Mouse (Mus musculus) cerebellum, postnatal 10 days (tissue): ENCODE data around the gene Atxn7l1.
A peak's percentile ranks its signal among the peaks of the same experiment; 100 is the strongest.

Source experiments
- DNase-seq, 2 experiments: peaks; one replicate each; pipeline ENCODE4 v3.0.0; 2021; ENCODE audit warnings: mixed read lengths in 2 of 2

The Atxn7l1 gene

GRCm38 (mm10) chr12:33184137-33184536 is 36.6 kb downstream of the Atxn7l1 start:
- DNase-seq, result no peak

GRCm38 (mm10) chr12:33185046-33185445 is 37.6 kb downstream of the Atxn7l1 start:
- no peak for DNase-seq

GRCm38 (mm10) chr12:33186331-33186730 is 38.8 kb downstream of the Atxn7l1 start:
- DNase-seq, result peak in 1 of 2 experiments; percentile 32

- DNase-seq, result no peak
These were observed 42.6 kb downstream of the Atxn7l1 start for GRCm38 (mm10) chr12:33190133-33190532.

- no peak for DNase-seq
These were observed 43.1 kb downstream of the Atxn7l1 start for GRCm38 (mm10) chr12:33190633-33191032.

- DNase-seq, result peak in 1 of 2 experiments; percentile 22
These were observed 46.0 kb downstream of the Atxn7l1 start for GRCm38 (mm10) chr12:33193408-33193901.

- no peak for DNase-seq
These were observed 47.7 kb downstream of the Atxn7l1 start for GRCm38 (mm10) chr12:33195175-33195574.

- DNase-seq, result peak; percentile 52 to 60
These were observed 49.8 kb downstream of the Atxn7l1 start for GRCm38 (mm10) chr12:33197287-33197686.

GRCm38 (mm10) chr12:33197746-33198145 is 50.3 kb downstream of the Atxn7l1 start:
- peak; percentile 76 to 81 for DNase-seq

- DNase-seq, result no peak
These were observed 53.6 kb downstream of the Atxn7l1 start for GRCm38 (mm10) chr12:33201068-33201467.

GRCm38 (mm10) chr12:33201491-33202210 is 54.2 kb downstream of the Atxn7l1 start:
- peak; percentile 34 to 46 for DNase-seq

- DNase-seq, result no peak
These were observed 57.8 kb downstream of the Atxn7l1 start for GRCm38 (mm10) chr12:33205255-33205654.

- DNase-seq, result no peak
These were observed 58.8 kb downstream of the Atxn7l1 start for GRCm38 (mm10) chr12:33206300-33206699.

GRCm38 (mm10) chr12:33210856-33211255 is 63.4 kb downstream of the Atxn7l1 start:
- DNase-seq, result no peak

GRCm38 (mm10) chr12:33218215-33218859 is 70.8 kb downstream of the Atxn7l1 start:
- no peak for DNase-seq

- DNase-seq, result peak; percentile 73 to 76
These were observed 71.9 kb downstream of the Atxn7l1 start for GRCm38 (mm10) chr12:33219436-33219835.

- DNase-seq, result no peak
These were observed 72.6 kb downstream of the Atxn7l1 start for GRCm38 (mm10) chr12:33220081-33220480.

GRCm38 (mm10) chr12:33220509-33221051 is 73.1 kb downstream of the Atxn7l1 start:
- DNase-seq, result peak in 1 of 2 experiments; percentile 32

GRCm38 (mm10) chr12:33222187-33222586 is 74.7 kb downstream of the Atxn7l1 start:
- no peak for DNase-seq

GRCm38 (mm10) chr12:33225117-33225541 is 77.6 kb downstream of the Atxn7l1 start:
- peak; percentile 46 to 50 for DNase-seq

GRCm38 (mm10) chr12:33225978-33226377 is 78.5 kb downstream of the Atxn7l1 start:
- DNase-seq, result no peak

GRCm38 (mm10) chr12:33226596-33226995 is 79.1 kb downstream of the Atxn7l1 start:
- no peak for DNase-seq

GRCm38 (mm10) chr12:33235314-33235713 is 87.8 kb downstream of the Atxn7l1 start:
- DNase-seq, result no peak
